In genomic region chr14:118862253-118862652, GRCm38 (mm10) we compare ENCODE assay signal across 14 mouse cellular contexts.
"Had no signal": no experiment of that assay in that cellular context is flagged by ENCODE, and none has a peak within 500 bp of the region (broad histone marks: within the 10 kb centered on the region; RNA-seq: fewer than 3 reads in every experiment).

No protein-coding gene starts in this region.

- DNase-seq: kidney, adult 11 months; kidney, postnatal 10 days; kidney, postnatal 4 days; liver, embryonic 13.5 days; liver, postnatal 0 days; lung, postnatal 14 days; right cerebral cortex, postnatal 14 days had no signal

- H3K36me3 ChIP-seq: limb, embryonic 10.5 days; liver, embryonic 13.5 days; lung, embryonic 15.5 days; midbrain, embryonic 10.5 days; stomach, embryonic 15.5 days had no signal

- H3K4me3 ChIP-seq: layer of hippocampus, adult 2 months; left cerebral cortex, adult 2 months; limb, embryonic 10.5 days; liver, embryonic 13.5 days; lung, embryonic 15.5 days; midbrain, embryonic 10.5 days; stomach, embryonic 15.5 days had no signal

- H3K9ac ChIP-seq: liver, embryonic 13.5 days; liver, postnatal 0 days; lung, embryonic 15.5 days; stomach, embryonic 15.5 days had no signal

- ATAC-seq: liver, postnatal 0 days; midbrain, embryonic 16.5 days had no signal

- H3K4me1 ChIP-seq: stomach, embryonic 15.5 days had no signal

- H3K27ac ChIP-seq: layer of hippocampus, adult 2 months; left cerebral cortex, adult 2 months; limb, embryonic 10.5 days; liver, embryonic 13.5 days; lung, embryonic 15.5 days; midbrain, embryonic 10.5 days; stomach, embryonic 15.5 days had no signal

- H3K27me3 ChIP-seq: stomach, embryonic 15.5 days had no signal

- H3K4me2 ChIP-seq: liver, embryonic 13.5 days; lung, embryonic 15.5 days; stomach, embryonic 15.5 days had no signal

- H3K9me3 ChIP-seq: limb, embryonic 10.5 days; liver, embryonic 13.5 days; lung, embryonic 15.5 days; midbrain, embryonic 10.5 days; stomach, embryonic 15.5 days had no signal
